ENCODE assay signal across 9 mouse cellular contexts in genomic region chr19:41898860-41899259, GRCm38 (mm10). TPM values are rescaled to one million over a fixed set of nuclear protein-coding genes. Genes with fewer than 3 reads are reported as not detected.
DNase-seq lines count a peak whose midpoint lies in the region; ATAC-seq and TF ChIP-seq lines count a peak whose summit lies in the region.
"Had no signal": no experiment of that assay in that cellular context is flagged by ENCODE, and none has a peak within 500 bp of the region (broad histone marks: within the 10 kb centered on the region; RNA-seq: fewer than 3 reads in every experiment).

No protein-coding gene starts in this region.

- no peaks in the 10 kb centered on the region for H3K36me3 ChIP-seq in forebrain, postnatal 0 days (ENCODE audit: insufficient read depth)
- H3K36me3 ChIP-seq in forebrain, embryonic 13.5 days (ENCODE audit: poor library complexity, severe bottlenecking), result no peaks in the 10 kb centered on the region
- H3K36me3 ChIP-seq: neural tube, embryonic 12.5 days had no signal

- 49% methylated on average over 4 of the region's 4 CpGs for WGBS in forebrain, postnatal 0 days
- WGBS in forebrain, embryonic 13.5 days, result 45% methylated on average over 4 of the region's 4 CpGs

- peak; percentile 66 for TF ChIP-seq CTCF in forebrain, postnatal 0 days (IDR thresholded peaks at IDR 0.05; ENCODE audit: low read depth)

- peak; percentile 39 for DNase-seq in forebrain, postnatal 0 days
- peak; percentile 13 for DNase-seq in right cerebral cortex, adult 18-20 months
- no peak for DNase-seq in right cerebral cortex, postnatal 14 days
- DNase-seq in cerebellum, postnatal 10 days, result peak; percentile 58 to 75
- DNase-seq in kidney, postnatal 36 days, result peak; percentile 54 to 55
- peak; percentile 28 for DNase-seq in thymus, postnatal 25 days

- no peak for ATAC-seq in forebrain, postnatal 0 days
- no peak for ATAC-seq in forebrain, embryonic 13.5 days
- no peak for ATAC-seq in inflammation-experienced regulatory T-cells, adult 6 months

- H3K4me3 ChIP-seq in forebrain, postnatal 0 days (ENCODE audit: low read depth, low read length), result no peak overlapping the region
- no peak overlapping the region for H3K4me3 ChIP-seq in forebrain, embryonic 13.5 days
- H3K4me3 ChIP-seq: neural tube, embryonic 12.5 days had no signal

- no peak overlapping the region for H3K9ac ChIP-seq in forebrain, postnatal 0 days
- no peak overlapping the region for H3K9ac ChIP-seq in forebrain, embryonic 13.5 days
- H3K9ac ChIP-seq: neural tube, embryonic 12.5 days had no signal

- no peak overlapping the region for H3K4me2 ChIP-seq in forebrain, postnatal 0 days (ENCODE audit: low read depth)
- H3K4me2 ChIP-seq in forebrain, embryonic 13.5 days, result no peak overlapping the region
- H3K4me2 ChIP-seq: neural tube, embryonic 12.5 days had no signal

- H3K27ac ChIP-seq in forebrain, postnatal 0 days (ENCODE audit: low read depth, low read length), result no peak overlapping the region
- no peak overlapping the region for H3K27ac ChIP-seq in forebrain, embryonic 13.5 days
- H3K27ac ChIP-seq: neural tube, embryonic 12.5 days had no signal

- H3K27me3 ChIP-seq in forebrain, postnatal 0 days (ENCODE audit: insufficient read depth, low read length), result no peaks in the 10 kb centered on the region
- no peaks in the 10 kb centered on the region for H3K27me3 ChIP-seq in forebrain, embryonic 13.5 days
- H3K27me3 ChIP-seq: neural tube, embryonic 12.5 days had no signal

- no peaks in the 10 kb centered on the region for H3K9me3 ChIP-seq in forebrain, postnatal 0 days (ENCODE audit: low read length)
- no peaks in the 10 kb centered on the region for H3K9me3 ChIP-seq in forebrain, embryonic 13.5 days (replicated peaks)
- H3K9me3 ChIP-seq: neural tube, embryonic 12.5 days had no signal

- peaks cover 6% of the 10 kb centered on the region; the same call in 1 of the 2 replicates for H3K4me1 ChIP-seq in forebrain, postnatal 0 days (ENCODE audit: insufficient read depth)
- H3K4me1 ChIP-seq in forebrain, embryonic 13.5 days, result peaks cover 18% of the 10 kb centered on the region

RNA-seq across cellular contexts. Expression of gene Rrp12, which starts 2.9 kb away (rescaled TPM):
- total RNA-seq in forebrain, postnatal 0 days (2014; rRNA removed), result 17.0 and 19.5 TPM in 2 replicates
- polyA plus RNA-seq in forebrain, postnatal 0 days (2015; fragmentation: Nextera tagmentation; extraction: Ambion mirVana), result 12.3 and 14.4 TPM in 2 replicates
- polyA plus RNA-seq in forebrain, embryonic 13.5 days (2015; fragmentation: Nextera tagmentation; extraction: Ambion mirVana), result 15.8 and 18.1 TPM in 2 replicates
- polyA plus RNA-seq in inflammation-experienced regulatory T-cells, adult 6 months (2017; shearing (Covaris generic)), result 1 to 10 TPM; 5.9 to 8.6 (median 7.5) TPM

RNA-seq across cellular contexts. Expression of gene Pgam1, which starts 12.9 kb away (rescaled TPM):
- 400 and 416 TPM in 2 replicates for total RNA-seq in forebrain, postnatal 0 days (2014; rRNA removed)
- polyA plus RNA-seq in forebrain, postnatal 0 days (2015; fragmentation: Nextera tagmentation; extraction: Ambion mirVana), result 501 and 537 TPM in 2 replicates
- polyA plus RNA-seq in forebrain, embryonic 13.5 days (2015; fragmentation: Nextera tagmentation; extraction: Ambion mirVana), result 505 and 567 TPM in 2 replicates
- 10 to 100 TPM; 52.3 to 81.2 (median 59.2) TPM for polyA plus RNA-seq in inflammation-experienced regulatory T-cells, adult 6 months (2017; shearing (Covaris generic))

RNA-seq across cellular contexts. Expression of gene Exosc1, which starts 34.4 kb away (rescaled TPM):
- total RNA-seq in forebrain, postnatal 0 days (2014; rRNA removed), result 29.6 and 33.3 TPM in 2 replicates
- polyA plus RNA-seq in forebrain, postnatal 0 days (2015; fragmentation: Nextera tagmentation; extraction: Ambion mirVana), result 69.4 and 71.0 TPM in 2 replicates
- polyA plus RNA-seq in forebrain, embryonic 13.5 days (2015; fragmentation: Nextera tagmentation; extraction: Ambion mirVana), result 83.2 and 86.5 TPM in 2 replicates
- polyA plus RNA-seq in inflammation-experienced regulatory T-cells, adult 6 months (2017; shearing (Covaris generic)), result 10 to 100 TPM; 66.9 to 92.2 (median 92.1) TPM

RNA-seq across cellular contexts. Expression of gene Zdhhc16, which starts 34.4 kb away (rescaled TPM):
- total RNA-seq in forebrain, postnatal 0 days (2014; rRNA removed), result 53.3 and 58.6 TPM in 2 replicates
- polyA plus RNA-seq in forebrain, postnatal 0 days (2015; fragmentation: Nextera tagmentation; extraction: Ambion mirVana), result 96.8 and 97.4 TPM in 2 replicates
- 86.5 and 96.5 TPM in 2 replicates for polyA plus RNA-seq in forebrain, embryonic 13.5 days (2015; fragmentation: Nextera tagmentation; extraction: Ambion mirVana)
- 10 to 100 TPM; 38.4 to 48.4 (median 43.2) TPM for polyA plus RNA-seq in inflammation-experienced regulatory T-cells, adult 6 months (2017; shearing (Covaris generic))

RNA-seq across cellular contexts. Expression of gene Frat2, which starts 50.9 kb away (rescaled TPM):
- total RNA-seq in forebrain, postnatal 0 days (2014; rRNA removed), result 14.4 and 22.4 TPM in 2 replicates
- polyA plus RNA-seq in forebrain, postnatal 0 days (2015; fragmentation: Nextera tagmentation; extraction: Ambion mirVana), result 14.8 and 15.5 TPM in 2 replicates
- polyA plus RNA-seq in forebrain, embryonic 13.5 days (2015; fragmentation: Nextera tagmentation; extraction: Ambion mirVana), result 10.4 and 12.4 TPM in 2 replicates
- polyA plus RNA-seq in inflammation-experienced regulatory T-cells, adult 6 months (2017; shearing (Covaris generic)), result 1 to 10 TPM in 2 of 3 experiments, under 1 TPM in 1; 0.33 to 1.5 (median 1.3) TPM
